Mouse (Mus musculus): ENCODE measurements around the gene Olfr1269.
A peak's percentile ranks its signal among the peaks of the same experiment; 100 is the strongest.

Olfr1269 gene

GRCm38 (mm10) chr2:90121312-90121711 is at the start of gene Olfr1269:
Gene Olfr1269, minus strand, starts transcription at chr2:90121412.
- no peak for DNase-seq

DNA sequence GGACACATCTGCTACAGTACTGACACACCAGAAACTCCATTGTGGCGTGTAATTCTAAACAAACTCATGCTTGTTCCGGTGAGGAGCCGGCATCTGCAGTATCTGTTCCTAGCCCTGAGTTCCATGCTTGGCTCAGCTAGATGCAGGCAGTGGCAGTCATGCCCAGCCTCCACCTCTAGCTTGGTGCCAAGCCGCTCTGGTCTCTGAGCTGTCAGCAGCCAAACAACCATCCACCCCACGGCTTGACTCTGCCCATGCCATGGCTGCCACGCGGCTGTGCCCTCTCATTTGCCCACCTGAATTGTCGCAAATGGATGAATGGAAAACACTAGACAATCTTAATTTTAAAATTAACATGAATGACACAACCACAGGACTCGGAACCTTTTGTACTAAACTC is 32.7 kb upstream of the Olfr1269 start:
- peak; percentile 66 for DNase-seq

- no peak for DNase-seq
These were observed 31.8 kb upstream of the Olfr1269 start, which contains the start of gene Olfr1270 for GRCm38 (mm10) chr2:90152991-90153390. Gene Olfr1270, minus strand, starts transcription at chr2:90153091.

DNA sequence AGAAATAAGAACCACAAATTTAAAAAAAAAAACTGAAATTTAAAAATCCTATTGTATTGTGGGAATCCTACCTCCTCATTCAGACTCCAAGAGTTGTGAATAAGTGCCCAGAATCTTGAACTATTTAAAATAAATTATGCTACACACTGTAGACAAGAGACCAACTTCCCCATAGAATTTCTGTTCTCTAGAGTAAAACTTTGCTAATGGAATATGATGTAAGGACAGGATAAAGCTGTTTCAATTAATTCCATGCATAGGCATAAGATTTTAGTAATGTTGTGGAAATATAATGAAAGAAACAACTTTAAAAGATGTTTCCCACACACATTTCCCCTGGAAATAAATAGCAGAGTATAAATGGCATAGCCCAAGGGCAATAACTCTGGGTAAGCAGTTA is 21.0 kb upstream of the Olfr1269 start, which contains the start of gene Olfr32:
TSS of gene Olfr32 (minus strand) at position 101 of the 400 bp plus-strand sequence.
- DNase-seq, result no peak

DNA sequence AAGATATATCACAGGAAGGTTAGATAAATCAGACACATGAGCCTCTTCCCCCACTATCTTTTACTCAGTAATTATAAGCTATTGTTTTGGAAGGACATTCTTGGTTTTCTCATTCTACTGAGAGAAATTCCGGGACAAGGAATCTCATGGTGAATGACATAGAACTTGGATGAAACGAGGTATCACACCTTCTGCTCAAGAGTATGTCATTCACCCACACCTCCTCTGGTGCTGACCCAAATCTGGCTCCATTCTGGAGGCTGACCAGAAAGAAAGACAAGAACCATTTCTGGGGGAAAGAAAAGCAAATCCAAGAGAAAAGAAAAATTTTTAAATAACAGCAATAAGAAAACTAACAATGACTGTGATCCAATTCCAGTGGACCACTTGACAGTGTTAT is 51.1 kb downstream of the Olfr1269 start:
- DNase-seq, result no peak

Data from heart, adult 11 months (tissue).